ENCODE assay signal across 42 mouse cellular contexts in genomic region chr12:74272545-74272944, GRCm38 (mm10). TPM values are rescaled to one million over a fixed set of nuclear protein-coding genes. Genes with fewer than 3 reads are reported as not detected.
"Had no signal": no experiment of that assay in that cellular context is flagged by ENCODE, and none has a peak within 500 bp of the region (broad histone marks: within the 10 kb centered on the region; RNA-seq: fewer than 3 reads in every experiment).

No protein-coding gene starts in this region.

- H3K4me1 ChIP-seq: heart, embryonic 13.5 days; heart, embryonic 15.5 days; hindbrain, embryonic 15.5 days; kidney, embryonic 15.5 days; limb, embryonic 13.5 days; limb, embryonic 15.5 days had no signal

- H3K27ac ChIP-seq: heart, embryonic 13.5 days; heart, embryonic 15.5 days; hindbrain, embryonic 13.5 days; hindbrain, embryonic 15.5 days; hindbrain, postnatal 0 days; kidney, embryonic 15.5 days; kidney, postnatal 0 days; limb, embryonic 13.5 days; limb, embryonic 15.5 days had no signal

- ATAC-seq: hindbrain, postnatal 0 days; intestine, embryonic 16.5 days had no signal

- H3K9ac ChIP-seq: heart, embryonic 13.5 days; heart, embryonic 15.5 days; hindbrain, embryonic 13.5 days; hindbrain, embryonic 15.5 days; kidney, embryonic 15.5 days; limb, embryonic 13.5 days; limb, embryonic 15.5 days had no signal

- H3K27me3 ChIP-seq: heart, embryonic 13.5 days; heart, embryonic 15.5 days; hindbrain, embryonic 13.5 days; hindbrain, embryonic 15.5 days; kidney, embryonic 15.5 days; limb, embryonic 13.5 days; limb, embryonic 15.5 days had no signal

- H3K4me3 ChIP-seq: heart, embryonic 13.5 days; heart, embryonic 15.5 days; hindbrain, embryonic 13.5 days; hindbrain, embryonic 15.5 days; kidney, embryonic 15.5 days; limb, embryonic 13.5 days; limb, embryonic 15.5 days had no signal

- H3K9me3 ChIP-seq: heart, embryonic 13.5 days; heart, embryonic 15.5 days; hindbrain, embryonic 13.5 days; hindbrain, embryonic 15.5 days; kidney, embryonic 15.5 days; limb, embryonic 13.5 days; limb, embryonic 15.5 days had no signal

- H3K36me3 ChIP-seq: heart, embryonic 13.5 days; heart, embryonic 15.5 days; hindbrain, embryonic 13.5 days; hindbrain, embryonic 15.5 days; kidney, embryonic 15.5 days; limb, embryonic 13.5 days; limb, embryonic 15.5 days had no signal

- H3K4me2 ChIP-seq: heart, embryonic 11.5 days; heart, embryonic 13.5 days; heart, embryonic 15.5 days; hindbrain, embryonic 13.5 days; hindbrain, embryonic 15.5 days; kidney, embryonic 15.5 days; limb, embryonic 13.5 days; limb, embryonic 15.5 days had no signal

- DNase-seq: gastrocnemius, postnatal 14 days; gastrocnemius, postnatal 36 days; heart, adult 18-20 months; heart, postnatal 14 days; heart, postnatal 36 days; kidney, adult 11 months; kidney, adult 2 months; kidney, adult 9 months; kidney, postnatal 14 days; kidney, postnatal 36 days; layer of hippocampus, adult 9-11 months; layer of hippocampus, postnatal 36 days; left cerebral cortex, postnatal 4 days had no signal

RNA-seq across cellular contexts. Expression of gene Gm11042, which starts 43.6 kb away (rescaled TPM):
- total RNA-seq: gastrocnemius, adult 8-10 months; gastrocnemius, postnatal 14 days; gastrocnemius, postnatal 36 days; heart, adult 18-20 months; heart, adult 8-10 months; heart, postnatal 14 days; heart, postnatal 36 days; hematopoietic stem cell, adult 5-6 weeks; hindbrain, postnatal 0 days; layer of hippocampus, adult 18-20 months; layer of hippocampus, adult 8-10 months; layer of hippocampus, postnatal 14 days; layer of hippocampus, postnatal 36 days; left cerebral cortex, adult 18-20 months; left cerebral cortex, adult 8-10 months; left cerebral cortex, postnatal 10 days; left cerebral cortex, postnatal 25 days; left cerebral cortex, postnatal 4 days; liver, adult 2 months had no signal
- polyA plus RNA-seq: frontal cortex, adult 2 months; gonadal fat pad, adult 2 months; heart, embryonic 11.5 days; heart, embryonic 13.5 days; heart, embryonic 15.5 days; heart, postnatal 0 days; hindbrain, embryonic 11.5 days; hindbrain, embryonic 13.5 days; hindbrain, embryonic 15.5 days; hindbrain, postnatal 0 days; intestine, embryonic 14.5 days; intestine, embryonic 16.5 days; kidney, adult 2 months; kidney, embryonic 15.5 days; kidney, postnatal 0 days; large intestine, adult 2 months; limb, embryonic 11.5 days; limb, embryonic 13.5 days; limb, embryonic 15.5 days; liver, adult 2 months had no signal
